Mouse (Mus musculus): ENCODE measurements around the gene Maml3.
A peak's percentile ranks its signal among the peaks of the same experiment; 100 is the strongest.

GRCm38 (mm10) chr3:52046895-52047372 lies 57.9 kb downstream of the Maml3 start:
- TF ChIP-seq ZNF384 (IDR thresholded peaks at IDR 0.05; ENCODE audit: low read depth, low read length) = no peak
- no peak for TF ChIP-seq HCFC1 (IDR thresholded peaks at IDR 0.05; ENCODE audit: borderline replicate concordance, insufficient read depth, low read length)
- TF ChIP-seq MAFK (IDR thresholded peaks at IDR 0.05; ENCODE audit: insufficient read depth, low read depth, low read length) = no peak
- TF ChIP-seq ZC3H11A (IDR thresholded peaks at IDR 0.05; ENCODE audit: borderline replicate concordance, low read depth, low read length) = no peak
- 0 out of 2 replicates have a peak, but pooled peaks have one; percentile 65 for TF ChIP-seq CHD2 (IDR thresholded peaks at IDR 0.05; ENCODE audit: low read depth, low read length)

All from ES-E14 (cell line).